Mouse (Mus musculus) liver, postnatal 0 days (tissue): ENCODE measurements around the gene Gm29776.

Experiments
- CTCF ChIP-seq: sonication (generic); IDR thresholded peaks from 2 replicates; pipeline ENCODE4 v1.5.1; 2016; ENCODE audit warnings: antibody characterized with exemption, low read depth
- EP300 ChIP-seq: IDR thresholded peaks from 2 replicates; pipeline ENCODE4 v1.6.1; 2016; ENCODE audit warnings: antibody characterized with exemption, low read depth, mild to moderate bottlenecking

DNA sequence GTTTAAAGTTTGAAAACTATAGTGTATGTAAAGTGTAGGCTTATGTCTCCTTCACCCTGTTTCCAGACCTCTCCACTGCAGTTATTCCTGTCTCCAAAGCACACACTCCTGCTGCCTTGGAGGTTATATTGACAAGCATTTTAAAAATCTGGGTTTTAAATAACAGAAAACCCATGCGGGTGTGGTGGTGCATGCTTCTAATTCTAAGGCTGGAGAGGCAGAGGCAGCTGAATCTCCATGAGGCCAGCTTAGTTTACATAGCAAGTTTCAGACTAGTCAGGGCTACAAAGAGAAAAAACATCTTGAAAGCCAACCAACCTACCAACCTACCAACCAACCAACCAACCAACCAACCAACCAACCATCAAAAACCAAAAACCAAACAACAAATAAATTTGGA, 16.8 kb upstream of the Gm29776 start:
- TF ChIP-seq CTCF (no peak), EP300 (no peak)
